Mouse (Mus musculus) spleen, adult 2 months (tissue): ENCODE results near the gene Atp8b5.

Experiments
- CTCF ChIP-seq: fragments of 200-500 bp; IDR thresholded peaks from 2 replicates; pipeline ENCODE4 v1.5.1; 2011; ENCODE audit warnings: mild to moderate bottlenecking, inconsistent platforms; ENCODE audit not compliant: insufficient read depth, insufficient read length, insufficient replicate concordance; ENCODE audit errors: extremely low read depth
- POLR2A ChIP-seq: fragments of 200-500 bp; IDR thresholded peaks from 2 replicates; pipeline ENCODE4 v1.6.1; 2011; ENCODE audit warnings: low read depth, low read length, inconsistent platforms

- TF ChIP-seq CTCF = no peak
- no peak for TF ChIP-seq POLR2A
These were observed 332 bp downstream of the Atp8b5 start for GRCm38 (mm10) chr4:43267323-43267658.
